Mouse (Mus musculus) neutrophil, adult 5-6 weeks (primary cell): ENCODE measurements around the gene Olfr951. TPM values are rescaled to one million over a fixed set of nuclear protein-coding genes. Genes with fewer than 3 reads are reported as not detected.

Experiments used
- ATAC-seq: fragments of 151-379, 151-347 bp; 2 replicates; pipeline ENCODE4 v1.8.0; 2017; ENCODE audit warnings: mild to moderate bottlenecking, moderate TSS enrichment; ENCODE audit not compliant: insufficient number of reproducible peaks, poor library complexity, low FRiP score, severe bottlenecking; ENCODE audit errors: extremely low read depth
- total RNA-seq: library from RNA; stranded (forward); fragments of 200-1000 nt; gene quantifications from 2 replicates; pipeline ENCODE4 v1.2.3, GENCODE M21; 2017

Gene Olfr951
- not detected in 2 replicates for total RNA-seq

DNA sequence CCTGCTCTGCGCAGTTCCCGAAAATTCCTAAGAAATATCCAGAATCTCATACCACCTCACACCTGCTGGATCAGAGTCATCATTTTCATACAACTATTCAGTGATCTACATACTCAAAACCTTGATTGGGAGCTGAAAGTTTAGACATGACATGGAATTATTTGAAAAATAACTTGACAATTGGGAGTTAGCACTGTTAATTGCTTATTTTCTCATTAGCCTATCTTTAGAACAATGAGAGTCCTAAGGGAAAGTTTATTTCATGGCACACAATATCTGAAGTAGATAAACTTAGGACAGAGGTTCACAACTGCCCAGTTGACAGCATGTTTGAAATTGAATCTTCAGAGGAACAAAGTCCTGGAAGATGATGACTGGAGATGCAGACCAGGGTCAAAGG lies at the start of gene Olfr951:
TSS of gene Olfr951 (plus strand) at position 301 of the 400 bp plus-strand sequence.
- no peak for ATAC-seq

DNA sequence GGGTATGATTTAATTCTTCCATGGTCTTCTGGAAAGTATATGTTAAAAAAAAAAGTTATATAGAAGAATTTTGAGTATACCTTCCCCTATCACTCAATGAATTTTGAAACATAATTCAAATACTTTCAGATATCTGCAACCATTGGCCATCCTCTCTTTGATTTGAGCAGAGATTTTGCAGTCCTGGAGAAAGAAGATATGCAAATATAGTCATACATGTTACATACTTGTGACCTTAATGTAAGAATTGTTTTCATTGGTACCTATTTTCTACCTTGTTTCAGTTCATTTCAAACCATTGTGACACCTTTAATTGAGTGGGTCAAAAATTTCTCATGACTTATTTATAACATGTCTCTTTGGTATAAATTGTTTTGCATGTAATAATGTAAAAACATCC lies 39.8 kb downstream of the Olfr951 start, which contains the start of gene Olfr952:
TSS of gene Olfr952 (minus strand) at position 101 of the 400 bp plus-strand sequence.
- ATAC-seq, result no peak

Other genes with a start within 250 kb of the Olfr951 start
- gene Olfr943, start 221.1 kb upstream of the Olfr951 start, total RNA-seq, result 0.12 TPM in 1 of 2 replicates, not detected in the other
- gene Olfr944, start 185.5 kb upstream of the Olfr951 start, total RNA-seq, result not detected in 2 replicates
- not detected in 2 replicates for gene Olfr1537, start 137.4 kb upstream of the Olfr951 start, total RNA-seq
- gene Olfr945, start 110.6 kb upstream of the Olfr951 start, total RNA-seq, result 0.23 TPM in 1 of 2 replicates, not detected in the other
- not detected in 2 replicates for gene Olfr948, start 61.4 kb upstream of the Olfr951 start, total RNA-seq
- not detected in 2 replicates for gene Olfr952, start 39.7 kb downstream of the Olfr951 start, total RNA-seq
- not detected in 2 replicates for gene Olfr954, start 69.3 kb downstream of the Olfr951 start, total RNA-seq
- gene Olfr955, start 84.5 kb downstream of the Olfr951 start, total RNA-seq, result not detected in 2 replicates
- gene Olfr44, start 106.6 kb downstream of the Olfr951 start, total RNA-seq, result 0.12 TPM in 1 of 2 replicates, not detected in the other
- gene Olfr957, start 128.4 kb downstream of the Olfr951 start, total RNA-seq, result not detected in 2 replicates
- not detected in 2 replicates for gene Olfr958, start 166.6 kb downstream of the Olfr951 start, total RNA-seq
- 0.12 TPM in 1 of 2 replicates, not detected in the other for gene Olfr959, start 188.2 kb downstream of the Olfr951 start, total RNA-seq
- not detected in 2 replicates for gene AW551984, start 217.0 kb downstream of the Olfr951 start, total RNA-seq
- gene Olfr148, start 223.2 kb downstream of the Olfr951 start, total RNA-seq, result not detected in 2 replicates
- gene Olfr960, start 234.0 kb downstream of the Olfr951 start, total RNA-seq, result not detected in 2 replicates